Mouse (Mus musculus) layer of hippocampus, adult 18-20 months (tissue): ENCODE measurements around the gene Adamts16. TPM values are rescaled to one million over a fixed set of nuclear protein-coding genes. Genes with fewer than 3 reads are reported as not detected.

Experiments used
- DNase-seq, 2 experiments: peaks; one replicate each; pipeline ENCODE4 v3.0.0; 2022; ENCODE audit warnings: low spot score in 2 of 2
- total RNA-seq, 2 experiments: library from RNA; stranded (reverse); gene quantifications; 2 replicates each; pipeline ENCODE4 v1.2.3; 2021

Gene Adamts16
- total RNA-seq, 2 experiments from 2014 or later = 0.86 to 1.5 TPM

- no peak for DNase-seq
Observed at GRCm38 (mm10) chr13:70836246-70836645, 5.4 kb downstream of the Adamts16 start.

DNA sequence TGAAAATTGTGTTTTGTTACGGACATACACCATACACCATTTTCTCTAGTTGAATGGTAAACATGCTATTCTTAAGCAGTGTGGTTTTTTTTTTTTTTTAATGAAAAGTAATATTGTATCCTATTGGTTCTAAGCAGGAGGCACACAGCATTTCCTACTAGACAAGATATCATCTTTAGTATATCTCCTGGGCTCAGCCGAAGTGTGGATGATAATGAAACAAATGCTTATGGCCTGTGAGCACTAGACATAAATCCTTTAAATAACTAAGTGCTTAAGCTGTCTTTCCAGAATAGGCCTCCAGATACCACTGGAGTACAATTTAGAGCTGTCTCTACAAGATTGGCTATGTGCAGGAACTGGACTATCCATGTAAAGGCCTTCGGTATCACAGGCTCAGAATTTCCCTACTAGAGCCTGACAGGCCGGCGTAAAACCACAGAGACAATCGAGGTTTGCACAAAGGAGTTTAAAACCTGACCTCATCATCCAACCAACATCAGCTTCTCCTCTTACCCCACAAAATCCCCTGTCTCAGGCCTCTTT lies 8.9 kb downstream of the Adamts16 start:
- DNase-seq = no peak

DNA sequence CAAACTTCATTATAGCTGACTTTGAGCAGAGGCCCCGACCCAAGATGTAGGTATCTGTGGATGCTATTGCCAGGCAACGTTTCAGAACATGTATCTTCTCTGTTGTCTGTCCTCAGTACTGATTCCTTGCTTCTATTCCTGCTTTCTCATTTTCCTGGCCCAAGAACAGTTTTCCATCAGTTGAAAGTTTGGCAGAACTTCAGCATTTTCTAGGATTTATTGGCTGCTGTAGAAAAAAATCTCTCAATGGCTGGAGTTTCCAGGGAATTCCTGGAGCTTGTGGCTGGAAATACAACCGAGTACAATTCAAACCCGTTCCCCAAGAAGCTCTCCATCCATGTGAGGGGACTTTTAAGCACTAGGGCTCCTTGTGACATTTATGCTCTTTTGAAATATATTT lies 10.6 kb downstream of the Adamts16 start:
- DNase-seq = peak in 1 of 2 experiments; percentile 18

DNA sequence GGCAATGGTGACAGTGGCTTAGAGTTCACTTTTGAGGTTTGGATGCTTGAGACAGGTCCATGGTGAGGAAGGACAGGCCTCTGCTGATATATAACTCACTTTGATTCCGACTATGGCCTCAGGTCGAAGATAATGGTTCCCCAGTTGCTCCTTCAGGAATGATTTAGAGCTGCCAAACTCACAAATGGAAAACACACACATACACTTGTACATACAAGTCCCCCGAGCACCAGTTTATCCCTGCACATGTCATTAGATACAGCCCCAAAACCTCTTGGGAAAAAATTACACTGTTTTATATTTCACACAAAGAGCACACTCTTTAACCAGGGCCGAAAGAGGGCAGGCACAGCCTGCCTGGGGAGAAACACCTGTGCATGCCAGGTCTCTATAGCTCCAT lies 14.1 kb downstream of the Adamts16 start:
- DNase-seq = no peak

GRCm38 (mm10) chr13:70825265-70825664 lies 16.3 kb downstream of the Adamts16 start:
- no peak for DNase-seq

DNA sequence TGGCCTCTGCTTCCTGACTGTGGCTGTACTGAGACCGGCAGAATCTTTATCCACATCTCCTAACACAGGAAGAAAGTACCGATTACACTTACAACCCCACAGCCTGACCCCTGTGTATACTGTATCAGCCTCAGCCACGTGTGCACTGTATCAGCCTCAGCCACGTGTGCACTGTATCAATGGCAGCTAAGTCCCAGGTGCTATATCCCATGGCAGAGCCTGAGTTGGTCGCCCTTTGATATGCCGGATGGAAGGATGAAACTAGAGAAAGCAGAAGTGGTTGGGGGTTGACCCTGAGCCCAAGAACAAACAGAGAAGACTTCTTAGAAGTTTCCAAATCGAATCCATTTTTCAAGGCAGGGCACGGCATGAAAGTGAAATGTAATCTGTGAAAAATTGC lies 17.9 kb downstream of the Adamts16 start:
- DNase-seq = no peak

GRCm38 (mm10) chr13:70818982-70819381 lies 22.6 kb downstream of the Adamts16 start:
- DNase-seq = no peak

- no peak for DNase-seq
Observed at GRCm38 (mm10) chr13:70814423-70814822, 27.2 kb downstream of the Adamts16 start.

DNA sequence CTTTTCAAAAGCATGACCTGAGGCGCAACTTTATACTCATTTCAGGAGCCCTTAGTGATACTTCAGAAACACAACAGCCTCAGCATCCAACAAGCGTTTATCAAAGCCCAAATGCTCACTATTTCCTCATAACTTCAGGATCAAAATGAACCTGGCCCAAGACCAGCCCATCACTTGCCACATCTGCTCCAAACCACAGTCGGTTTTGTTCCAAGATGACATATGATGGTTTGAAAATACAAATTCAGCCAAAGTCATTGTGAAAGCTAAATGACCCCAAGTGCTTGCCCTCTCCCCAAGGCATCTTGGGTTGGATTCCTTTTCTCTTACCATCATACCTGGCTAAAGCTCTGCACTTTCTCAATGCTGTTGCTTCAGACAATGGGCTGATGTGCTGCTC lies 36.1 kb downstream of the Adamts16 start:
- no peak for DNase-seq

DNA sequence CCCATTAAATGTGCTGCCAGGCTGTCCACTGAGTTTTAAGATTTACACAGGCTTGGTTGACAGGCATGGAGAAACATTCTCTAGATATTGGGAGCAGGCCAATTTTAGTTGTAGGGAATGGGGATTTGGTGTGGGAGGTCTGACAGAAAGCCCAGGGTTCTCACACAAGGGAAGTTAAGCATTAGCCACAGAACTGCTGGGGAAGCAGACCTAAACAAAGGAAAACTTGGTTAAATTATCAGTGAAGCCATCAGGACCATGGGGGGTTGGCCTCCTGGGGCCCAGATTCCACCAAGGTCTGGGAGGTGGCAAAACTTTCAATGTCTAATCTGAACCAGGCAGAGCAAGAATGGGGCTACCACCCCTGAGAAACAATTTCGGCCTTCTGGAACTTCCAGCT lies 38.8 kb downstream of the Adamts16 start:
- no peak for DNase-seq

DNA sequence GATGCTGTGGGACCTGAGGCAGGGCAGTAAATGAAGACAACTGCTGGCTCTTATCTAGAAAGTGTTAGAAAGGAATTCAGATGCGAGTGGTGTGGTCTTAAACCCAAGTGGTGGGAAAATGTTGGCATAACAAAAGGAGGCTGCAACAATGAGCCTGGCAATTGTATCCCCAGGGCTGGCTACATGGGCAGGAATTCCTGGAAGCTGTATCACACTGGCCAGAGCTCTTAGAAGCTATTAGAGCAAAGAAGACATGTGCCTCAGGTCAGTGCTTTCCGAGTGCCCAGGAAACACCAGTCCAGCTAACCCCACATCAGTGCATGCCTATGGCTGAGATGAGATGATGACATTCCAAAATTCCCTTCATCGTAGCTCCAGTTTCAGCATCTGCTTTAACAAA lies 42.3 kb downstream of the Adamts16 start:
- DNase-seq = no peak

DNA sequence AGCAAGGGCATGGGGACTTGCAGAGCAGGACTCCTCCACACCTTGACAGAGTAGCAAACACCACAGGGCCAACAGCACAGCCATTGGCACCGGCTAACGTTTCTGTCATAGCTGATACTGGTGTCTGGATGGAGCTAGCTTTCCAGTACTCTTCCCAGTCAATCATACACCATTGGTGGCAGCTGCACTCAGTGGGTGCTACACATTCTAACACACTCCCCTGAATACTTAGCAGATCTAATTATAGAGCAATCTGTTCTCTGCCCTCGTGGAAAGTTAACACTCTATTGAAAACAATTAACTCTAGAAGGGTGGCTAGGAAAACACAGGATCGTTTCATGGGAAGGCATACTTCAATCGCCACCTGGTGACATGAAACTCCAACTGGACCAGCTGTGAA lies 43.2 kb downstream of the Adamts16 start:
- DNase-seq = peak; percentile 12 to 65

GRCm38 (mm10) chr13:70794074-70794572 lies 47.5 kb downstream of the Adamts16 start:
- DNase-seq = peak in 1 of 2 experiments; percentile 12

DNA sequence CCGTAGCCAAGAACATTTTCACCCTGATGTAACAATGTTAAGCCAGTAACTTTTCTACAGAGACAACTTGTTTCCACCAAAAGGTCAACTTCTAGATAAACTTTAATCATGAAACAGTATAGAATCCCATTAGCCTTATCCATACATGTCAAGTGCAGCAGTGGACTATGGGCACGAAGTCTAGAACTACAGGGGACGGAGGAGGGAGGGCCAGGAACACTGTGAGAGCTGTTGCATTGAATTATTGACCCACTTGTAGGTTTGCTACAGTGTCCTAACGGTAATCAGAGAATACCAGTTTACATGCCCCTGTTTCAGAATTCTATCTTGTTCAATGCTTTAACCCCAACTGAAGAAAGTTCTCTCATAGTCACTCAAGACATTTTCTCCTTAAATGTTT lies 48.0 kb downstream of the Adamts16 start:
- no peak for DNase-seq

DNA sequence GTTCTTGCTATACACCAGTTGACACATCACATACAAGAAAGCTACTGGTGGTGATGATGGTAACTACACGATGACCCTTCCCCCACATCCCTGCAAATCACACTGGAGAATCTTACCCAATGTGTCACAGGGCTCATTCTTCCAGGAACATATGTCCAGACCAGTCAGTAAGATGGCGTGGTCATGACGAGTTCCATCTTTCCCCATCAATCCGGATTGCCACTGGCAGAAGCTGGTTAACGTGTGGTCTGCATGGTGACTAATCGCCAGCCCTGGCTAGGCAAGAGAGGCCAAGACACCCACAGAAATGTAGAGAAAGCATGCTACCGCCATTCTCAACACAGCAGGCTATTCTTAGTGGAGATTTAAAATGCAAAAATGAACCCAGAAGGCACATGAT lies 48.7 kb downstream of the Adamts16 start:
- no peak for DNase-seq

GRCm38 (mm10) chr13:70789806-70790205 lies 51.8 kb downstream of the Adamts16 start:
- no peak for DNase-seq

- no peak for DNase-seq
Observed at GRCm38 (mm10) chr13:70789022-70789421, 52.6 kb downstream of the Adamts16 start.

DNA sequence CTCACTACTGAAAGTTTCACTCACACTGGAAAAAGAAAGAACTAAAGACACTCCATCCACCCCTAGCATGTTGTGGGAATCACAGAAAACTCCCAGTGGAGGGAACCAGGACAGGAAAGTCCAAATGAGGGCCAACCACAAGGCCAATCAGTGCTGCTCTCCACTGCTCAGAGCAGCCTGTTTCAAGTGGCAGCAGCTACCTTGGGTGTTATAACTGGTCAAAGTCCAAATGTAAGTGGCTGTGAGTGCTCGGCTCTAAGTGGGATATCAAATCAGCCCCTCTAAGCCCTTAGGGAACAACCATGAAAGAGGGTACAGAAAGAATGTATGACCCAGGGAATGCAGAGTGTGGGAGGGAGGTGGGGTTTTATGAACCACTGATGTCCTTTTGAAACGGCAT lies 56.5 kb downstream of the Adamts16 start:
- no peak for DNase-seq

DNA sequence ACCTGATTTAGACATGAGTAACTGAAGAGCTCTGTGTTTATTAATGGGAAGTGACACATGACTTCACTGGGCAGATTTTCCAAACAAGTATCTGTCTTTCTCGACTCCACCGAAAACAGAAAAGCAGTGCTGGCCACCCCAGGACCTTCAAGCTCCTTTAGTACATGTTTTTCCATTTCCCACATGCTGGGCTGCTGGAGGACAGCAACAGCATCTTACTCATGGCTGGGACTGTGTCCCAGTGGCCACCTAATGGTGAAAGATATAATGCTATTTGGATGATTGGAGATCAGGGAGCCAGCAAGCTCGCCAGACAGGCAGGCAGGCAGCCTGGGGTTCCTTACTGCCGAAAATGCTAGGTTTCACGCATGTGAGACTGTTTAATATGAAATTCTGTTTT lies 57.5 kb downstream of the Adamts16 start:
- DNase-seq = no peak

- DNase-seq = no peak
Observed at GRCm38 (mm10) chr13:70779781-70780180, 61.8 kb downstream of the Adamts16 start.

- DNase-seq = no peak
Observed at GRCm38 (mm10) chr13:70778872-70779554, 62.6 kb downstream of the Adamts16 start.

DNA sequence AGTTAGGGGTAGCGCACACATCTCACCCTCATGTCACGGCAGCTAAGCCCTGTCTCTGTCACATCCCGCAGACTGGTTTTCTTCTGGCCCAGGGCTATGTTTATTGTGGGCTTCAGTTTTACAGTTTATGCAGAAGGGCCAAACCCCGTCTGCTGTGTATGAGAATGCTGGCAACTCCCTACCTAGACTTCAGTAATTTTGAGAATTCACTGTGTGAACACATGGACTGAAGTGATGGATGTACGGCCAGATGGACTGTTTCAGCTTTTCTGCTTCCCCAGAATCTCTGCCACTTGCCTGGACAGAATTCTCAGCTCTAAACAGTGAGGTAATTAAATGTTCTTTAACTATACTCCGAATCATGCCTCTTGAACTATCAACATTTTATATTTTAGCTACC lies 70.5 kb downstream of the Adamts16 start:
- no peak for DNase-seq

DNA sequence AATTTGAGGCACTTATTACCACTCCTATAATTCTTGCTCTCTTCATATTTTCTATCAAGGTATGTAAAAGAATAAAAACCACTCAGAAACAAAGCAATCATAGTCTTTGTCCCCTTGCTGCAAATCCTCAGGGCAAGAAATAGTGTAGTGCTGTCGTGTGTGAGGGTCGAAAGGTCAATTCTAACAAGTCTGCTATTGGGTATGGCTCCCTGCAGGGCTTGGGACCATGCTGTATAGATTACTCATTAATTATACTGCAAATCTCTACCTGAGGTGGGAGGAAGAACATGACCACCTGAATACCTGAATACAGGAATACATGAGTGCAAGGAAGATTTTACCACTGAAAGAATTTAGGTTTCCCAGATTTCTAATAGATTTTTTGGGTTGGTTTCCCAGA lies 72.5 kb downstream of the Adamts16 start:
- no peak for DNase-seq
